Mouse (Mus musculus): Measurements from ENCODE around the gene Nrxn3. TPM values are rescaled to one million over a fixed set of nuclear protein-coding genes. Genes with fewer than 3 reads are reported as not detected.

Nrxn3 gene
- total RNA-seq, 2 experiments from 2014 or later, result 0.92 to 1.4 TPM

- DNase-seq, result no peak
Observed at GRCm38 (mm10) chr12:89822141-89822540, 1099.5 kb downstream of the Nrxn3 start.

GRCm38 (mm10) chr12:89829927-89830326 is 1107.3 kb downstream of the Nrxn3 start:
- no peak for DNase-seq

- no peak for DNase-seq
Observed at GRCm38 (mm10) chr12:89830350-89830749, 1107.7 kb downstream of the Nrxn3 start.

GRCm38 (mm10) chr12:89831300-89831699 is 1108.6 kb downstream of the Nrxn3 start:
- DNase-seq, result no peak

GRCm38 (mm10) chr12:89836271-89836670 is 1113.6 kb downstream of the Nrxn3 start:
- DNase-seq, result no peak

- DNase-seq, result no peak
Observed at GRCm38 (mm10) chr12:89842861-89843260, 1120.2 kb downstream of the Nrxn3 start.

GRCm38 (mm10) chr12:89848116-89848515 is 1125.4 kb downstream of the Nrxn3 start:
- no peak for DNase-seq

- no peak for DNase-seq
Observed at GRCm38 (mm10) chr12:89854355-89854754, 1131.7 kb downstream of the Nrxn3 start.

GRCm38 (mm10) chr12:89867124-89867523 is 1144.4 kb downstream of the Nrxn3 start:
- DNase-seq, result no peak

GRCm38 (mm10) chr12:89882617-89883370 is 1160.1 kb downstream of the Nrxn3 start:
- DNase-seq, result no peak

- DNase-seq, result no peak
Observed at GRCm38 (mm10) chr12:89884576-89884975, 1161.9 kb downstream of the Nrxn3 start.

- no peak for DNase-seq
Observed at GRCm38 (mm10) chr12:89888647-89889046, 1166.0 kb downstream of the Nrxn3 start.

- no peak for DNase-seq
Observed at GRCm38 (mm10) chr12:89896901-89897300, 1174.2 kb downstream of the Nrxn3 start.

- no peak for DNase-seq
Observed at GRCm38 (mm10) chr12:89909578-89909977, 1186.9 kb downstream of the Nrxn3 start.

GRCm38 (mm10) chr12:89918138-89918829 is 1195.6 kb downstream of the Nrxn3 start:
- DNase-seq, result no peak

GRCm38 (mm10) chr12:89932338-89932737 is 1209.7 kb downstream of the Nrxn3 start:
- DNase-seq, result no peak

GRCm38 (mm10) chr12:89933630-89934029 is 1211.0 kb downstream of the Nrxn3 start:
- no peak for DNase-seq

- no peak for DNase-seq
Observed at GRCm38 (mm10) chr12:89940746-89941145, 1218.1 kb downstream of the Nrxn3 start.

GRCm38 (mm10) chr12:89945911-89946502 is 1223.3 kb downstream of the Nrxn3 start:
- DNase-seq, result no peak

GRCm38 (mm10) chr12:89946522-89946921 is 1223.8 kb downstream of the Nrxn3 start:
- DNase-seq, result no peak

GRCm38 (mm10) chr12:89953237-89953636 is 1230.6 kb downstream of the Nrxn3 start:
- DNase-seq, result no peak

- no peak for DNase-seq
Observed at GRCm38 (mm10) chr12:89953649-89954048, 1231.0 kb downstream of the Nrxn3 start.

- no peak for DNase-seq
Observed at GRCm38 (mm10) chr12:89954441-89955070, 1231.9 kb downstream of the Nrxn3 start.

All from gastrocnemius, postnatal 10 days (tissue).